Mouse (Mus musculus): ENCODE results near the gene 9630041A04Rik.

Gene 9630041A04Rik

DNA sequence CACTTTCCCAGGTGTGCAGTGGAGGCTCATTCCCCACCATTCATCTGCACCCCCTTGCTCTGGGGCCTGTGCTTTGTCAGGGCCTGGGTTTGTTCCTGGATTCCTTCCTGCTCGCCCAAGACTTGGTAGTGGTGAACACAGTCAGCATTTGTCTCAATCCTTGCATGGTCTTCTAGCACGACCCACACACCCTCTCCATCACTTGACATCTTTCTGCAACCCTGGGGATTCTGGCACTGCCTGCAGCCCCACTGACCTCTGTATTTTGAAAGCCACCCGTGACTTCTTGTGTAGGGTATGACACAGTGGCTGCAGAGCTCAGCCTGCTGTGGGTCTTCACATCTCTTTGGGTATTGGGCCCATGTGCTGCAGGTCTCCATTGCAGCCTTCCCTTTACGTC lies 57.1 kb downstream of the 9630041A04Rik start:
- no peak for DNase-seq (ENCODE audit: low spot score in 2 of 2)

DNA sequence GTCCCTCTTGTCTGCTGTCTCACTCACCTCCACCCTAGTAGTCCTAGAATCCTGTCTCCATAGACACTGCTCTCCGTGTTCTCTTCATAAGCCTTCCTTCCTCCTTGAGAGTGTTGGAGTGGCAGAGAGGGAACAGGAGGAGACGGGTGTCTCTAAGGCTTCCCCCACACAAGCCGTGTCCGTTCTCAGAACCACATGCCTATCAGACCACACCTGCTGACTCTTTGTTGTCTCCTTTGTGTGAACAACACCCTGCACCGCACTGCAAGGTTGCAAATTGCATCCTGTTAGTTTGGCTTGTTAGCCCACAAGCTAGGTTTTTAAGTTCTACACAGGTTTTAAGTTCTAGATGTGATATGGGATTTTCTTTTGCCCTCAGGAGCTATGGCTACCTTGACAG lies 57.7 kb downstream of the 9630041A04Rik start:
- no peak for DNase-seq (ENCODE audit: low spot score in 2 of 2)

DNA sequence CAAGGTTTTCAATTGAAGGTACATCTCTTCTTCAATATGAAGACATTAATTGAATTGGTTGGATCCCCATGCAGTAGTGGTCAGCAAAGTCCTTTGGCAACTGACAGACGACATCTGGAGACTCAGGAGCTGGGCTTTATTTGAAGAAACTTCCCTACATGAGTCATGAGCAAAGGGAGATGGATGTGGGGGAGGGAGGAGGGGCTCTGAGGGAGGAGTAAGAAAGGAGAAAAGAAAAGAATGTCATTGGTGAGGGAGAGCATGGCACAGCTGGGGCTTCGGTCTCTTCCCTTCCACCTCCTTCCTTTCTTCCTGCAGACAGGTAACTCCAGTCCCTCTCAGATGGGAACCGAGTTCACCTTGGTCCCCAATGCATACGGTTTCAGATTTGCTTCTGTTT lies 61.2 kb downstream of the 9630041A04Rik start:
- DNase-seq (ENCODE audit: low spot score in 2 of 2), result no peak

DNA sequence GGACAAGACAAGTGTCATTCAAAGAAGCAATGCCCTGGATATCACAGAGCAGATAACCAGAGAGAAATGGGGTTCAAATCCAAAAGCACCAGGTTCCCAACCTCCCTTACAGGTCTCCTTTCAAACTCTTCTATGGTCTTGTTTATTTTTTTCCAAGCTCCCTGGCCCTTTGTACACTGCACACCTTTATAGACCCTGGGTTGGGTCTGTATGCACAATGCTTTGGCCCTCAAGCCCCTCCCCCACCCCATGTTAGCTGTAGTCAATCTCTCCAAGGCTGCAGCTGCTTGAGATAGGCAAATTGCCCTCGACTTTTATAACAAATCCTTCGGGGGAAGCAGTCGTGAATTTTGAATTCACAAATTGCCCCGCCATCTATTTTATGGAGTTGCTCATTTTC lies 63.2 kb downstream of the 9630041A04Rik start:
- no peak for DNase-seq (ENCODE audit: low spot score in 2 of 2)

DNA sequence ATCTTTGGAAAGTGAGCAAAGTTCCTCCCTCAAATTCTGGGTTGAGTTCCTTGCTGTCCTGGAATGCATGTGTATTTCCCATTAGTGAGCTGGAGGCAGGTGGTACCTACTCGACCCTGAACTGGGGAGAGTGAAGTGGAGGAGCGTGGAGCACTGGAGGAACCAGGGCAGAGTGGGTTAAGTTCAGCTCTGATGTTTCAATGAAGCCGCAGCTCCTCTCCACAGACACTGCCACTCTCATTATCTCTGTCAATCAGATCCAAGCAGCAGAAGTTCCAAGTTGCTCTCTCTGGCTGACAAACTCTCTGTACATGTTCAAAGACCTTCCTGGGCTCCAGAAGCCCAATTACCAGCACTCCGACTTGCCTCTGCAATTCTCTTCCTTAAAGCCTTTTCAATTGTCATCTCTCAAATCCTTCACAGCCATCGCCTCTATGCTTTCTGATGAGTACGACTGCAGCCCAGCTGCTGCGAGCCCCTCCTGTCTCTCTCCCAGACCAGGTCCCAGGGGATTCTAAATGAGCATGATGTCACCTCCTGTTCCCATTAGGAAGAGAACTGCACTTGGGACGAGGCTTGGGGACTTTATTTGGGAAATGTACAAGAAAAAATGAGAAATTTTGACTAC lies 72.4 kb downstream of the 9630041A04Rik start:
- DNase-seq (ENCODE audit: low spot score in 2 of 2), result no peak

DNA sequence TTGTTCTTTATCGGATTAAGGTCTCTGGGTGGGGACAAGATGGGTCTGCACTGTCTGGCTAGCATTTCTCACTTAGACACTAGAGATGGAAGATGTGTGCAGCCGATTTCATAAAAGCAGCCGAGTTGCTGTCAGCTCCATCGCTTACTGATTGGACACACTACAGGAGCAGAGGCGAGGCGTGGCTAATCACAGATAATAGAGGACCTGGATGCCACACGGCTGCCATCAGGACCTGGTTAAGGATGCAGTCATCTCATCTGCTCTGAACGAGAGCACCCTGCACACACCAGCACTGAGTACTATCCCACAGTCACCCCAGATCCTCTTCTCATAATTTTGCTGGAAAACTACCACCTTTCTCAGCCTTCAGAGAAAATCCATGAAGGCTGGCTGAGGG lies 73.2 kb downstream of the 9630041A04Rik start:
- DNase-seq (ENCODE audit: low spot score in 2 of 2), result no peak

DNA sequence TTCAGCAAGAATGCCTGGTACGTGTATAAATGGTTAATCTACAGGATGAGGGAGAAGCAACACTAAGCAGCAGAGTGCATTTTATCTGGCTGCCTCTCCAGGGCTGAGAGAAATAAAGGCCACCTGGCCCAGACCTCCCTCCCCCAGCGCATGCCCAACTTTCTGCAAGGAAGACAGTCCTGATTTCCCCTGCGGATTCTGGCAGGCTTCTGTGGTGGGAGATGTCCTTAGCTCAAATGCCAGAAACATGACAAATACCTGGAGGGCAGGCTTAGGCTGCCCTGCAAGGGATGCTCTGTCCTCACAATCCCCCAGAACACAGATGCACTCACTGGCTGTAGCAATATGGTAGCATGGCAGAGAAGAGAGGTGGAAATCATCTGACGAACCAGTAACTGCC lies 76.4 kb downstream of the 9630041A04Rik start:
- no peak for DNase-seq (ENCODE audit: low spot score in 2 of 2)

DNA sequence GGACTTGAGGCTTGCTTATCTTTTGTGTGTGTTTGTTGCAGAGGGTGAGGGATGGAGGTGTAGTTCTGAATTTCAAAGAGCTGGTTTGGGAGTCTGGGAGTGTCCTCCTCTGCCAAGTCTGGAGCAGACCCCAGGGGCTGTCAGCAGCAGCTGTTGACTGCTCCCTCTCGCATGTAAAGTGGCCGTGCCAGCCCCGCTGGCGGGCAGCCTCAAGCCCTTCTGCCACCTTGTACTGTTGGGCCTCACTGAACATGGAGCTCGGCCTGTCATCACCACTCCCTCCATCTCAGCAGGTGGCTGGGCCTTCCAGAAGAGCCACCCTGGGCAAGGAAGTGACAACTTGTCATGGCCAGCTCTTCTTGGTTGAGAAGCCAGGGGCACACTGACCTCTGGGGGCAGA lies 77.4 kb downstream of the 9630041A04Rik start:
- no peak for DNase-seq (ENCODE audit: low spot score in 2 of 2)

DNA sequence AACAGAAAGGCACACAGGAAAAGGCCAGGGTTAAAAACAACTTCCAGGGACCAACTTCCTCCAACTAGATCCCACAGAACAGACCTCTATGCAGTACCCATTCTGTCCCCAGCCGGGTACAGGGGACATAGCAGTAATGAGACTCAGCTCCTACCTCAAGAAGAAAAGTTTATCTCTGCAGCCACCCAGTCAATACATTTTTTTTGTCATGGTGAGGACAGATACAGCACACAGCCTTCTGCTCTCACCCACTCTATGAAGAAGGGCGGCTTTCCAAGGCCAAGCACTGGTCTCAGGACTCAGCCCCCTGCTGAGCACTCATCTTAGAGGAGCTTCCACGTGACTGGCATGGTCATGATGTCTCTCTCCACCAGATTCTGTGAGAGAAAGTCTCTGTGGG lies 78.5 kb downstream of the 9630041A04Rik start:
- no peak for DNase-seq (ENCODE audit: low spot score in 2 of 2)

DNA sequence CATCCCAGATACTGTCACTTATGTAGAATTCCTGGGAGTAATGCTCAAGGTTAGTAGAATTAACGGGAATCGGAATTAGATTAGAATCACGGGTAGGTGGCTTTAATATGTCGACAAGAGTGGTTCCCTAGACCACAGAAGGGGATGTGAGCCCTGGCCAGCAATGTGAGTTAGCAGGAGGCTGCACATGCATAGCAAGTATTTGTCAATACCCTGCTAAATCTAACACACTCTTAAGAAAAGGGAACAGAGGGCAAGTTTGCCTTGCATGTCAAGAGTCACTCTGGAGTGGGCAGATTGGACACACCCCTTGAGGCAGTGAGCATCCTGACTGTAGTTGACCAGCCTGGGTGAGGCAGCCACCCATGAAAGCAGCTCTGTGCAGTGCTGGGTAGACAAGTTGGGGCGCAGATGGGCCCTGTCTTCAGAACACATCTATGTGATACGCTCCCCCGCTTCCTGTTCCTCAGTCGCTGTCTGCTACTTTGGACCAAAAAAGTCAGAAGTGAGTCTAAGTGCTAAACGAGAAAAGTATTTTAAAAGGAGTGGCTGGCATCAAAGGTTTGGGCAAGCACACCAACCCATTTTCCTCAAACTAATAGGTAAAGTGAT lies 80.5 kb downstream of the 9630041A04Rik start:
- DNase-seq (ENCODE audit: low spot score in 2 of 2), result no peak

DNA sequence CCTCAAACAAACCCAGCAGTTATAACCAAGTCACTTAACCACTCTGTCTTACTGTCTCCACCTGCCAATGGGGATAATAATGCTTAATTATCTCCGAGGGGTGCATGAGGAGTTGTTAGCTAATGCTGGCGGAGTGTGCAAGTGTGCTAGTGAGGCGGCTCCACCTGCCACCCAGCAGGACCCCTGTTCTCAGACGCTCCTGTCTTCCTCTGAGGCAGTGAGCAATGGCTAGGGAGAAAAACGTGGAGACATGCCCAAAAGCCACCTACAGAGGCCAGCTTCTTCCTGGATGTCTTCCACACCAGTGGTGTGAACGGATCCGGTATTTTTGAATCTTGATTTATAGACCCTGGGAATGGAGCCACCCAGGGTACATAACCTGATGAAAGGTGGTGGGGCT lies 83.7 kb downstream of the 9630041A04Rik start:
- DNase-seq (ENCODE audit: low spot score in 2 of 2), result no peak

DNA sequence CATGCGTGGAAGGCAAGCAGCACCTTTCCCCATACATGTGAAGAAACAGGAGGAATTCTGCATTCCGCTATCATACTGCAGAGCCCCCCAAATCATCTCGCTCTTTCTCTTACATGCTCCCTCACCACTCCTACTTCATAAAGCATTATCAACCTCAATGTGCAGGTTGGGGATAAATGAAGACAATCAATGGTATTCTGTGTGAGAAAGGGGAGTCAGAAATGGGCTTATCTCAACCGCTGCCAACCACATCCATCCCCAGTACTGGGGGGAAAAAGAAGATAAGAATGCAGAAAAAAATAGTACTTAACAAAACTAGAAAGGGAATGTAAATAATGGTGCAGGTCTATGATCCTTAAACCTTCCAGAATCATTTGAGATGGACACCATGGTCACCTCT lies 84.2 kb downstream of the 9630041A04Rik start:
- no peak for DNase-seq (ENCODE audit: low spot score in 2 of 2)

DNA sequence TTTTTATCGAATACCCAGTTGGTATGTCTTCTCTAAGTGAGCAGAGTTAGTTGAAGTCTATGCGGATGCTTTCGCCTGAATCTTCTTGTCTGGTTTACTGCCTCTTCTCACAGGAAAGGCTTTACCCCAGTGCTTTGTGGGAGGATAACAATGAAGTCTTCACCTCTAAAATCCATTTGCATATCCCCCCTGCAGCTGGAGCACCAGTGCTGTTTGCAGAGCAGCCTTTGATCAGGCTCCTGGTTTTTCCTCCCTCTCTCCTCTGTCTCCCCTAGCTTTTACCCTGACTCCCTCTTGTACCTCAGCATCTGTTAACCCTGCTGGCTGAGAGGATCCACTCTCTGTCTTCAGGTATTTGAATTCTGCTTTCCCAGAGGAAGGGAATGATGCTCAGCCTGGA lies 88.5 kb downstream of the 9630041A04Rik start:
- DNase-seq (ENCODE audit: low spot score in 2 of 2), result no peak

DNA sequence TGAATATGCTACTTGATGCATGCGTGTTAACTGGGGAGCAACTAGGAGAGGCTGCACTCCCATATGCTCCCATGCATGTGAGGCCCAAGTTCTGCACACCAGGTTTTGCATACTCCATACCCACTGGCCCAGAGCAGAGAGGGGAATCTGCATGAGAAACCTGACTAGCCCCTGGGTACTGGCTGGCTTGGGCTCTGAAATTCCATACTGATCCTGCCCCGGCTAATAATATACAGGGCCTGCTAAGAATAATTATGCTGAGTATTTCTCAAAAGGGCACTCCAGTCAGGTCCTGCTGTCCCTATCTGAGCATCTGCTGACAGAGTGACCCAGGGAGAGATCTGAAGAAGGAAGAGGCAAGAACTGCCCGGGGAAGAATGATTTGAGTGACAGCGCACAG lies 92.9 kb downstream of the 9630041A04Rik start:
- no peak for DNase-seq (ENCODE audit: low spot score in 2 of 2)

DNA sequence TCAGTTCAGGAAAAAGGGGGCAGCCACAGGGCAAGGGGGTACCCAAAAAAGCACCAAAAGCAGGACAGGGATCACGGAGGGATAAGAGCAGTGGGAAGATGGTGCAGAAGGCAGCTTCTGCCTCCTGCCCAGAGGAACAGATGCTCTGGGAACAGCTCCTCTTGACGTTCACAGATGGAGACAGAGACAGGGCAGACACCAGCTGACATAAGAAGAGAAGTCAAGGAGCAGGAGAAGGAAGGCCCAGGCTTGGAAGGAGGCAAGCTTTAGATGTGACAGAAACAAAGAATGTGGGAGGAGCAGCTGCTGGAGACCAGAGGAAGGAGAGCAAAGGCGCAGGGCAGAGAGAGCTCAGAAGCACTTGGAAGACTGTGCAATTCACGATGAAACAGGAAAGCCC lies 94.6 kb downstream of the 9630041A04Rik start:
- DNase-seq (ENCODE audit: low spot score in 2 of 2), result no peak

DNA sequence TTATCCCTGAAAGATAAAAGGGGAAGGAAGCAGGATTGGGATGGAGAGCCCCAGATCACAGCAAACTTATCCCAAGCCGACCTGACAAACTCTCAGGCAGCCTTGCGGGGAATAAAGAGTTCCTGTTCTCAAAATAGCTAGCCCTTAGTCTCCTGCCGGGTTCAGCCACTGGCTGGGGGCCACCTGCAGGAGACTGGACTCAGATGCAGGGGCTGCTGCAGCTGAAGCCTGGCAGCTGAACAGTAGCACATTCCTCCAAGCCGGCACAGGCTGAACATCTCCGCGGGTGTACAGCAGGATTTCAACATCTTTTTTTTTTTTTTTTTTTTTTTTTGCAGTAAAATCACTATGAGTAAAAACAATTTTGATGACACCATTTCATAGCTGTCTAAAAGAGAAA lies 110.2 kb downstream of the 9630041A04Rik start:
- no peak for DNase-seq (ENCODE audit: low spot score in 2 of 2)

DNA sequence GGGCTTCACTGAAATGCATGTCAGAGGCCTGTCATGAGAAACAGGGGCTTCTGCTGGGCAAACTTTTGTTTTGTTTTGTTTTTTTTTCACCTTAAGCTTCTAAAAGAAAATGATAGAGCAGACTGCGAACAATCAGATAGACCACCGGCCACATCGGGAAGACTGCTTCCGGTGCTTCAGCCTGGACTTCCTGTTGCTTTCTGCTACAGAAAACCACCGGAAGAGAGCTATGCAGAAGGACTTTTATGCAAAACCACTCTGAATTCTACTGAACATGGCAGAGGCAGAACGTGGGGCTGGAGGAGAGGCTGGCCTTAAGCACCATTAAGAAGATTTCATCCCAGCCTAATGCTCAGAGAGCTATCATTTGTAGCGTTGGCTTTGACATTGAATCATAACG lies 110.7 kb downstream of the 9630041A04Rik start:
- DNase-seq (ENCODE audit: low spot score in 2 of 2), result no peak

DNA sequence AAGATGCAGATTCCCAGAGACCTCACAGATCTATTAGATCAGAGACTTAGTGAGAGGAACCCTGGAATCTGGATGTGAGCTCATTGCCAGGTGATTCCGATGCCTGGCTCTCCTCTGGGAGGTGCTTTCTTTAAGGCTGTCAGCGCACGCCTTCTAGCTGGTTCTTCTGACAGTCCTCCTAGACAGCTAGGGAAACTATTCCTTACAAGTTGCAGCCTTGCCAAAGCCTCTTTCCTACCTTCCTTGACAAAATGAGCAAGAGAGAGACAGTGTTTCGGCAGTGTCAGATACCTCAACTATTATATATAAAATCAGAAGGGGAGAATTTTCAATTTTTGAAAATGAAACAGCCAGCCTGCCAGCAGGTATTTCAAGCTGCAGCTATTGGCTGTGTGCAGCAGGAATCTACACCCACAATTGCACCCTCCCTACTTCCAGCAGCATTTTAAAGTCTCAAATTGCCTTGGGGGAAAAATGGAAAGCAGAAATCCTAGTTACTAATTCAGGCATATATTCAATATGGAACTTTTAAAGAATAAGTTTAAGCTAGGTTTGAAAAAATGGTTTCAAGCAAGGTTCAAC lies 115.3 kb downstream of the 9630041A04Rik start:
- no peak for DNase-seq (ENCODE audit: low spot score in 2 of 2)

DNA sequence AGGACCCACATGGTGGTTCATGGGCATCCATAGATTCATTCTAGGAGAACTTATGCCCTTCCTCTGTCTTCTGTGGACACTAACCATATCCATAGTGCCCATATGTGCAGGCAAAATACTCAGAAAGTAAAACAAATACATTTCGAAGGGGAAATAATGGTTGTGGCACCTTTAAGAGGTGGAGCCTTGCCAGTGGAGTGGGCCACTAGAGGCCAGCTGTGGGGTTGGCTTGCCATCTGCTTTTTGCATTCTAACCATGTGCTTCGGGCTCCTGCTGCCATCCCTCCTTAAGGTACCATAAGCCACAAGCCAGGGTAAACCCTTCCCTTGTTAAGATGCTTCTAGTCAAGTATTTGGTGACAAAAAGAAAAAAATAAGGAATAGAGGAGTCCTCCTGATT lies 119.5 kb downstream of the 9630041A04Rik start:
- DNase-seq (ENCODE audit: low spot score in 2 of 2), result no peak

DNA sequence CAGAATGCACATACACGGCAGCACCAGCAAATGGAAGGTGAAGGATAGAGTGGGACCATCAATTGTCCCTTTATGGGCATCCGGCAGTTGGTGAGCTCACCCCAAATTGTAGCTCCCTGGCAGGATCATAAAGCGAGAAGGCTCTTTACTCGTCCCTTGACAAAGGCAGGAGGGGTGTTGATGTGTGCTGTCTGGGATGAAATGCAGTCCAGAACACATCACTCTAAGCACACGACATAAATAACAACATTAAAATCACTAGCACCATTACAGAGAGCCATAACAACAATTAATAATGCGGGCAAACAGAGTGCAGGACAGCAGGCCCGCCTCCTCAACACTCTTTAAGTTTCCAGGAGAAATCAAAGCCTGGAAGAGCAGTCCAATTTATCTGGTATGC lies 120.7 kb downstream of the 9630041A04Rik start:
- no peak for DNase-seq (ENCODE audit: low spot score in 2 of 2)

DNA sequence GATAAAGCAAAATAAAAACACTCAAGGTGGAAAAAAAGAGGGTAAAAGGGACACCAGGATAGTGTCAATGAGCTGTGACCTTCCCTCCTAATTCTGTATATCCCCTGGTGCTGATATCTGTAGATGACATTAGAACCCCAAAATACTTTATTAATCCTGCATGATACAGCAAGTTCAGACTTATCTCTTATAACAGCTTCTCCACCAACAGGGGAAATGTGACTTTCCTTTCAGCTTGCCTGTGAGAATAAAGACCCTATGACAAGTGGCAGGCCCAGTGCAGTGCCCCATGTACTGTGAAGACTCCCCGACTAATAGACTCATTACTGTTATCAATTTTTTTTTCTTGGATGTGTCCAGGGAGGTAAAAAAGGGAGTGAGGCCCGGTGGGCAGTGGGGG lies 125.3 kb downstream of the 9630041A04Rik start:
- DNase-seq (ENCODE audit: low spot score in 2 of 2), result no peak

DNA sequence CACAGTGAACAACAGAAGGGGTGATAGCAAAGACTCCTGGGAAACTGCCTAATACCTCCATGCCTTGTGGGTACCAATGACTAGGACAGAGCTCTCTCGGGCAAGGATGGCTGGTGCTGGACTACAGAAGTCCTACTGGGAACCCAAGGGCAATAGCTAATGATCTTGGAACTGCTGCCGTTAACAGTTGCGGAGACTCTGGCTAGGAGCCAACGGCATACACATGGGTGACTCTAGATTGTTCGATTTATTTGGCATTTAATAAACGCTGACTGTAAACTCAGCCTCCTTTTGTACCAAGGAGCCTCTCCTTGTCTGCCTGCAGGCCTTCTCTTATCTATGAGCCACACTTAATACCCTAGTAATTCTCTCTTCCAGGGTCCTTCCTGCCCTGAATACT lies 128.4 kb downstream of the 9630041A04Rik start:
- DNase-seq (ENCODE audit: low spot score in 2 of 2), result no peak

DNA sequence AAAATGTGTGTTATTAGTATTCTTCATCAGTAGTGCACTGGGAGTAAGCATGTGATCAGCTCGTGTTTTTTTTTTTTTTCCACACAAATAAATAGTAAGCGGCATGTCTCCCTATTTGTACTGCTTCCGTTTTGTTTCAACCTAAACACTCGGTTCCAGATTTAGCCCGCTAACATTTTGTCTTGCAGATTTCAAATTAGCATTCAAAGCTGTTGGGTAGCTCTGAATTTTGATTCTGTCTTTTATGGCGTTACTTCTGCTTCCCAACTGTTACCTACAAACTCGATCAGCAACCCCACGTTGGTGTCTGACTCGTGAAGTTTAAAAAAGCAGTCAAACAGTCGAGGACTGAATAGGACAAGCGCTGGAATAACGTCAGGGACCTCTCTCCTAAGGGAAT lies 129.2 kb downstream of the 9630041A04Rik start:
- DNase-seq (ENCODE audit: low spot score in 2 of 2), result no peak
